Mouse (Mus musculus) MEL (cell line): ENCODE data around the gene Trap1.

Source experiments
- BHLHE40 ChIP-seq: IDR thresholded peaks from 2 replicates; pipeline ENCODE4 v1.6.1; 2012; ENCODE audit warnings: low read depth, mild to moderate bottlenecking, inconsistent platforms, low read length, improper control_type of control experiment, borderline replicate concordance
- CTCF ChIP-seq, 3 experiments: IDR thresholded peaks in 2 of 3; conservative IDR thresholded peaks in 1 of 3; 2 replicates each; pipeline ENCODE4 v1.5.1; 2011 to 2012; ENCODE audit warnings: low read length in 3 of 3, low read depth in 2 of 3, mild to moderate bottlenecking in 2 of 3, improper control_type of control experiment in 1 of 3, inconsistent platforms in 1 of 3, mixed read lengths in 1 of 3, moderate library complexity in 1 of 3; ENCODE audit not compliant: control insufficient read depth in 1 of 3, insufficient read depth in 1 of 3, poor library complexity in 1 of 3, severe bottlenecking in 1 of 3
- EP300 ChIP-seq, 2 experiments: IDR thresholded peaks; 2 replicates each; pipeline ENCODE4 v1.6.1; 2011; ENCODE audit warnings: improper control_type of control experiment in 2 of 2, low read length in 2 of 2, low read depth in 1 of 2, mild to moderate bottlenecking in 1 of 2
- GATA1 ChIP-seq: IDR thresholded peaks from 2 replicates; pipeline ENCODE4 v1.6.1; 2011; ENCODE audit warnings: low read depth, low read length, improper control_type of control experiment
- JUND ChIP-seq: IDR thresholded peaks from 2 replicates; pipeline ENCODE4 v1.6.1; 2011; ENCODE audit warnings: low read depth, mild to moderate bottlenecking, improper control_type of control experiment, low read length
- MXI1 ChIP-seq: IDR thresholded peaks from 2 replicates; pipeline ENCODE4 v1.6.1; 2011; ENCODE audit warnings: mild to moderate bottlenecking, low read depth, low read length, improper control_type of control experiment
- NRF1 ChIP-seq: IDR thresholded peaks from 2 replicates; pipeline ENCODE4 v1.6.1; 2014; ENCODE audit warnings: low read depth, mild to moderate bottlenecking, inconsistent platforms, low read length, improper control_type of control experiment, moderate library complexity; ENCODE audit not compliant: poor library complexity, insufficient read depth, severe bottlenecking
- POLR2A ChIP-seq, 2 experiments: IDR thresholded peaks; 2 replicates each; pipeline ENCODE4 v1.6.1; 2011 to 2012; ENCODE audit warnings: low read length in 2 of 2, mild to moderate bottlenecking in 2 of 2, control low read depth in 1 of 2, improper control_type of control experiment in 1 of 2, low read depth in 1 of 2, moderate library complexity in 1 of 2; ENCODE audit not compliant: control insufficient read depth in 1 of 2, insufficient read depth in 1 of 2, poor library complexity in 1 of 2
- POLR2AphosphoS2 ChIP-seq: IDR thresholded peaks from 2 replicates; pipeline ENCODE4 v1.6.1; 2011; ENCODE audit warnings: low read length, improper control_type of control experiment
- RAD21 ChIP-seq: IDR thresholded peaks from 2 replicates; pipeline ENCODE4 v1.6.1; 2011; ENCODE audit warnings: mild to moderate bottlenecking, low read depth, low read length, improper control_type of control experiment
- TBP ChIP-seq: IDR thresholded peaks from 2 replicates; pipeline ENCODE4 v1.8.0; 2011; ENCODE audit warnings: low read depth, low read length, improper control_type of control experiment
- USF2 ChIP-seq, 2 experiments: IDR thresholded peaks; 2 replicates each; pipeline ENCODE4 v1.6.1; 2011 to 2012; ENCODE audit warnings: improper control_type of control experiment in 2 of 2, low read length in 2 of 2, borderline replicate concordance in 1 of 2, inconsistent platforms in 1 of 2, low read depth in 1 of 2, mild to moderate bottlenecking in 1 of 2; ENCODE audit not compliant: insufficient read depth in 1 of 2
- ZKSCAN1 ChIP-seq: IDR thresholded peaks from 2 replicates; pipeline ENCODE4 v1.6.1; 2012; ENCODE audit warnings: low read depth, mild to moderate bottlenecking, inconsistent platforms, low read length, improper control_type of control experiment, moderate library complexity
- ZNF384 ChIP-seq: IDR thresholded peaks from 2 replicates; pipeline ENCODE4 v1.6.1; 2012; ENCODE audit warnings: low read depth, mild to moderate bottlenecking, inconsistent platforms, low read length, improper control_type of control experiment

DNA sequence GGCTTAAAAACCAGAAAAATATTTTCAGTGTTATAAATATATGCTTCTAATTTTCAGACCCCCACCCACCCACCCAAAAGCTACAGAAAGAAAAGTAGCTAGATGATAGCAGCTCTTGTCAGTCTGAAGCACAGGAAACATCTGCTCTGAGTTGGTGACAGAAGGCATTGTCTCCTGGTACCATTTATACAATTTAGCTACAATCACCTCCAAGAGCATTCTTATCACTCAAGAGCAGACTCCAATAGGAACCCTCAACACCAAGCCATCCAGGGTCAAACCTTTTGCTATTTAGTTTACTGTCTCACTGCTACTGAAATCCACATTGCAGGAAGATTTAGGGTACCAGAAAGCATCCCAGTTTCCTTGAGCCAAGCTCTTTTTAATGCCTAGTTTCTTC lies 19.3 kb upstream of the Trap1 start:
- no peak for TF ChIP-seq RAD21
- no peak for TF ChIP-seq CTCF (IDR thresholded peaks at IDR 0.05 in 2 of 3, conservative IDR thresholded peaks at IDR 0.05 in 1 of 3; ENCODE audit: control insufficient read depth in 1 of 3, insufficient read depth in 1 of 3, low read depth in 2 of 3, low read length in 3 of 3, poor library complexity in 1 of 3, severe bottlenecking in 1 of 3)
- TF ChIP-seq BHLHE40, result no peak
- no peak for TF ChIP-seq NRF1
- TF ChIP-seq POLR2A (IDR thresholded peaks at IDR 0.05; ENCODE audit: control insufficient read depth in 1 of 2, insufficient read depth in 1 of 2, low read depth in 1 of 2, low read length in 2 of 2, poor library complexity in 1 of 2), result no peak
- TF ChIP-seq ZKSCAN1, result no peak
- peak; percentile 87 to 89 for TF ChIP-seq EP300 (IDR thresholded peaks at IDR 0.05; ENCODE audit: low read depth in 1 of 2, low read length in 2 of 2)
- no peak for TF ChIP-seq USF2 (IDR thresholded peaks at IDR 0.05; ENCODE audit: borderline replicate concordance in 1 of 2, insufficient read depth in 1 of 2, low read depth in 1 of 2, low read length in 2 of 2)
- TF ChIP-seq JUND, result no peak
- no peak for TF ChIP-seq POLR2AphosphoS2
- no peak for TF ChIP-seq ZNF384
- TF ChIP-seq TBP, result no peak
- TF ChIP-seq MXI1, result no peak
- peak; percentile 81 for TF ChIP-seq GATA1
